Mouse (Mus musculus) cerebellum, adult 11-12 months (tissue): Measurements from ENCODE around the gene Alg1.
A peak's percentile ranks its signal among the peaks of the same experiment; 100 is the strongest.
"Not testable (repeated sequence)": the region's sequence is repeated elsewhere in the genome, so short reads cannot be mapped to it uniquely, and the experiment has no call there.

Experiments used
- DNase-seq: peaks from one replicate; pipeline ENCODE4 v3.0.0; 2022

Alg1 gene

GRCm38 (mm10) chr16:5233418-5234313 is at the start of gene Alg1:
Gene Alg1 (plus strand): TSS chr16:5233621.
- DNase-seq, result peak; percentile 94

GRCm38 (mm10) chr16:5184101-5184500 is 49.3 kb upstream of the Alg1 start:
- DNase-seq, result no peak

- DNase-seq, result peak; percentile 58
Measured at GRCm38 (mm10) chr16:5184956-5185355, 48.5 kb upstream of the Alg1 start.

GRCm38 (mm10) chr16:5185691-5186090 is 47.7 kb upstream of the Alg1 start:
- no peak for DNase-seq

- DNase-seq, result peak; percentile 78
Measured at GRCm38 (mm10) chr16:5186234-5186633, 47.2 kb upstream of the Alg1 start.

- DNase-seq, result no peak
Measured at GRCm38 (mm10) chr16:5195080-5195479, 38.3 kb upstream of the Alg1 start.

- DNase-seq, result peak; percentile 37
Measured at GRCm38 (mm10) chr16:5202681-5203080, 30.7 kb upstream of the Alg1 start.

- DNase-seq, result peak; percentile 25
Measured at GRCm38 (mm10) chr16:5203200-5203599, 30.2 kb upstream of the Alg1 start.

- peak; percentile 79 for DNase-seq
Measured at GRCm38 (mm10) chr16:5203668-5204433, 29.6 kb upstream of the Alg1 start, which contains the start of gene Nagpa. Gene Nagpa (minus strand): TSS chr16:5204012.

- no peak for DNase-seq
Measured at GRCm38 (mm10) chr16:5205431-5205970, 27.9 kb upstream of the Alg1 start.

GRCm38 (mm10) chr16:5206051-5206450 is 27.4 kb upstream of the Alg1 start:
- DNase-seq, result no peak

GRCm38 (mm10) chr16:5210365-5210764 is 23.1 kb upstream of the Alg1 start:
- DNase-seq, result no peak

GRCm38 (mm10) chr16:5212150-5212549 is 21.3 kb upstream of the Alg1 start:
- DNase-seq, result no peak

GRCm38 (mm10) chr16:5214126-5214525 is 19.3 kb upstream of the Alg1 start:
- no peak for DNase-seq

GRCm38 (mm10) chr16:5216686-5217085 is 16.7 kb upstream of the Alg1 start:
- no peak for DNase-seq

GRCm38 (mm10) chr16:5217341-5218133 is 15.9 kb upstream of the Alg1 start:
- no peak for DNase-seq

GRCm38 (mm10) chr16:5221403-5221802 is 12.0 kb upstream of the Alg1 start:
- no peak for DNase-seq

GRCm38 (mm10) chr16:5222140-5222539 is 11.3 kb upstream of the Alg1 start, which contains the start of gene AU021092:
Gene AU021092 (minus strand): TSS chr16:5222299.
- DNase-seq, result no peak

- DNase-seq, result not testable (repeated sequence)
Measured at GRCm38 (mm10) chr16:5226534-5226933, 6.9 kb upstream of the Alg1 start.

- not testable (repeated sequence) for DNase-seq
Measured at GRCm38 (mm10) chr16:5227501-5227900, 5.9 kb upstream of the Alg1 start.

GRCm38 (mm10) chr16:5228103-5228502 is 5.3 kb upstream of the Alg1 start:
- DNase-seq, result not testable (repeated sequence)

- DNase-seq, result no peak
Measured at GRCm38 (mm10) chr16:5232982-5233381, 439 bp upstream of the Alg1 start.

GRCm38 (mm10) chr16:5242355-5242754 is 8.9 kb downstream of the Alg1 start:
- no peak for DNase-seq
